Mouse (Mus musculus): ENCODE results near the gene Aldh18a1. TPM values are rescaled to one million over a fixed set of nuclear protein-coding genes. Genes with fewer than 3 reads are reported as not detected.

Aldh18a1 gene
- polyA plus RNA-seq, 1 experiment = not detected

DNA sequence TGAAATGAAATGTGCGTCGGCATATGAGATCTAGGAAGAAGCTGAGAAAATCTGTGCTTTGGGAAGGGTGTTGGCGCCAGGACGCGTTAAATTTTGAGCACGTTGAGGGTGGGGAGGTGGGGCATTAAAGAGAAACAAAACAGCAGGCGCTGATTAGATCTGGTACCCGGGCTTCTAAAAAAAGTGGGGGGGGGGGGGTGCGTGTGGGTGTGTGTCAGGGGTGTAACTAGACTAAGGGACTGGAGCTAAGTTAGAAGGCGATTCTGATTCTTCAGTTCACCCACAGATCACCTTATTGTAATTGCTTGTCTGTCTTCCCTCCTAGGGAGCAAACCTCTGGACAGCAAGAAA, 1.2 kb upstream of the Aldh18a1 start:
- Histone ChIP-seq H3K4me1 (ENCODE audit: control insufficient read depth, insufficient read depth, low read length) (peaks cover 8% of the 10 kb centered on the region), H3K27ac (ENCODE audit: insufficient read depth, low read depth, low read length) (no peak overlapping the region), H3K4me3 (ENCODE audit: insufficient read depth, low read depth, low read length) (peak overlapping the region; percentile 43)
- TF ChIP-seq POLR2A (IDR thresholded peaks at IDR 0.05; ENCODE audit: insufficient read depth, low read depth, low read length) = no peak
- TF ChIP-seq CTCF (IDR thresholded peaks at IDR 0.05; ENCODE audit: insufficient read depth, low read depth, low read length) = no peak
- 0% methylated on average over 10 of the region's 10 CpGs for WGBS

- H3K4me3 ChIP-seq (ENCODE audit: insufficient read depth, low read depth, low read length) = peak overlapping the region; percentile 43
- 1% methylated on average over 18 of the region's 18 CpGs for WGBS
- no peak overlapping the region for H3K27ac ChIP-seq (ENCODE audit: insufficient read depth, low read depth, low read length)
- TF ChIP-seq POLR2A (IDR thresholded peaks at IDR 0.05; ENCODE audit: insufficient read depth, low read depth, low read length) (no peak), CTCF (IDR thresholded peaks at IDR 0.05; ENCODE audit: insufficient read depth, low read depth, low read length) (peak; percentile 76)
- peaks cover 8% of the 10 kb centered on the region for H3K4me1 ChIP-seq (ENCODE audit: control insufficient read depth, insufficient read depth, low read length)
These were observed 725 bp upstream of the Aldh18a1 start for GRCm38 (mm10) chr19:40588847-40589529.

DNA sequence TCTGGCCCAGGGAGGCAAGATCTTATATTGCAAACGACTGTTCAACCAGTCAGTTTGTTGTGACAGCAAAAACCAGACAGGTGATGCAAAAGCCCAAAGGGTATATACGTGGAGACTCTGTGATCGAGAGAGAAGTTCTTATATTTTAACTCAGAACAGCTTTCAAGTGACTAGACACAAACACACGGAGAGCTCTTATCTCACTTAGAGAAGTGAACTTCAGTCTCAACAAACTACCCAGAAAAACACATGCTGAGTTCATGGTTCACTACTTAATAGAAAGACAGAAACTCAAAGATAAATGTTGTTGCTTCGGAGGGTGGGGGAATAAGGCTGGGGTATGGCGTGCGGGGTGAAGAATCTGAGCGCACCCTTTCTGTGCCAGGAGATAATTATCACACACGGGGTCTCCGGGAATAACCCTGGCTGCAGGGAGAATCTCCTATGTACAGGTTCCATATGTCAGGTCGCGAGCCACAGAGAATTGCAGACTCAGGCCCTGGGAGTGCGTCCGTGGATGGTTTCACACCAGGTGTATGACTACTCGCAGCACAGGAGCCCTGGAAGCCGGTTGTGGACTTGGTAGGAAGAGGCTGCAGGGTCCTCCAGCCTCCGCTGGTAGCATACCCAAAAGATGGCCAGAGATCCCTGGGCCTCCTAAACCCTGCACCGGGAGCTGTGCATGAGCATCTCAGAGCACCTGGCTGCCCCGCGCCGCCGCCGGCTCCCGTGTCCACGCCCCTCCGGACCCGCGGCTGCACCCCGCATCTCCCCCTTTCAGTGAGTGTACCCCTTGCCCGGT, 571 bp downstream of the Aldh18a1 start:
- no peak for TF ChIP-seq POLR2A (IDR thresholded peaks at IDR 0.05; ENCODE audit: insufficient read depth, low read depth, low read length)
- TF ChIP-seq CTCF (IDR thresholded peaks at IDR 0.05; ENCODE audit: insufficient read depth, low read depth, low read length) = no peak
- Histone ChIP-seq H3K4me3 (ENCODE audit: insufficient read depth, low read depth, low read length) (peak overlapping the region; percentile 88), H3K27ac (ENCODE audit: insufficient read depth, low read depth, low read length) (no peak overlapping the region), H3K4me1 (ENCODE audit: control insufficient read depth, insufficient read depth, low read length) (peaks cover 8% of the 10 kb centered on the region)
- 2% methylated on average over 30 of the region's 30 CpGs for WGBS

DNA sequence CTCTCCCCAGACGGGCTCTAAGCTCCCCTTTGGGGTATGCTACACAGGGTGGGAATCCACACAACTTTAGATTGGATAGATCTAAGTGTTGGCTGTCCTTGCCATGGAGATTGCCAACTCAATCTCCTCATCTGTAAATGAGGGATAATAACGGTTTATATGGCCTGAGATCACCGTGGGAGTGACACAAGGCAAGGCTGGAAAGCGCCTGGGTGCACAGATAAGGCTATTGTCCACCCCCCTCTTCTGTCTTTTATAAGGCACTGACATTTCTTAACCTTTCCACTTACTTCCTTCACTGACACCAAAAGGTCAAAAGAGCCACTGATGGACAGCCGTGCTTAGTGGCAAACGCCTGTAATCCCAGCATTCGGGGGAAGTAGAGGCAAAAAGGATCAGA, 1.4 kb downstream of the Aldh18a1 start:
- WGBS = 64% methylated on average over 7 of the region's 7 CpGs
- Histone ChIP-seq H3K4me1 (ENCODE audit: control insufficient read depth, insufficient read depth, low read length) (peaks cover 8% of the 10 kb centered on the region), H3K27ac (ENCODE audit: insufficient read depth, low read depth, low read length) (no peak overlapping the region), H3K4me3 (ENCODE audit: insufficient read depth, low read depth, low read length) (no peak overlapping the region)
- no peak for TF ChIP-seq CTCF (IDR thresholded peaks at IDR 0.05; ENCODE audit: insufficient read depth, low read depth, low read length)
- TF ChIP-seq POLR2A (IDR thresholded peaks at IDR 0.05; ENCODE audit: insufficient read depth, low read depth, low read length) = no peak

DNA sequence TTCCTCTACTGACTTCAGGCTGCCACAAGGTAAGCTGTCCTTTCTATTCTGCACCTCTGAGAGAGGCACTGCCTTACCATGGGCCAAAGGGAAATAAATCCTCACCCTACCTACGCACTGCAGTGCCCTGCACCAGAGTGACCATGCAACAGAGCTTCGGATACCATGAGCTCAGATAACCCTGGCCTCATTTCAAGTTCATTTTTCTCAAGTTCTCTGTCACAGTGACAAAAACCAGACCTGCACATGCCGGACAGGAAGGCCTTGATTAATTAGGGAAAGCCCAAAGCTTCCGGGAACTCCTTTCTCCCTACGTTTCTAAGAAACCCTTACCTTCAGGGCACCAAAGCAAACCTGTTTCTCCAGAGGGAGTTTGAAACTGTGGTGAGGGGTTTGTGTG, 6.6 kb downstream of the Aldh18a1 start:
- TF ChIP-seq POLR2A (IDR thresholded peaks at IDR 0.05; ENCODE audit: insufficient read depth, low read depth, low read length) = no peak
- TF ChIP-seq CTCF (IDR thresholded peaks at IDR 0.05; ENCODE audit: insufficient read depth, low read depth, low read length) = no peak
- WGBS = 83% methylated on average over 5 of the region's 5 CpGs
- Histone ChIP-seq H3K4me3 (ENCODE audit: insufficient read depth, low read depth, low read length) (no peak overlapping the region), H3K4me1 (ENCODE audit: control insufficient read depth, insufficient read depth, low read length) (no peaks in the 10 kb centered on the region), H3K27ac (ENCODE audit: insufficient read depth, low read depth, low read length) (no peak overlapping the region)

DNA sequence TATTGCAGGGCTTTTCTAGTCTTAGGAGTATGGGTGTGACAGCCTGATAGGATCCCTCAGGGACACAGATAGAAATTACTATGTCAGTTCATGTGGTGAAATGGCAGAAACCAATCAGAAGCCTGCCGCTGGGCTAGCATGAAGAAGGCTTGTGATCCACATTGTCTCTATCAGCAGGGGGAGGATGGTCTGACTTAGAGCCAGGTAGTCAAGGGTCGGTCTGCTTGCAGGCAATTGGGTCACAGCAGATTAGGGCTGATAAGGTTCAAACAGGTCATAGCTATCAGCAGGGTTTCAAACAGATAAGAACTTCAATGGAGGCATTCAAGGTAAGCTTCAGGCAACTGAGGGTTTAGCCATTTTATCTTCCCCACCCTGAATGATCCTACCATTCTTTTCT, 7.4 kb downstream of the Aldh18a1 start:
- Histone ChIP-seq H3K4me1 (ENCODE audit: control insufficient read depth, insufficient read depth, low read length) (no peaks in the 10 kb centered on the region), H3K4me3 (ENCODE audit: insufficient read depth, low read depth, low read length) (no peak overlapping the region), H3K27ac (ENCODE audit: insufficient read depth, low read depth, low read length) (no peak overlapping the region)
- TF ChIP-seq CTCF (IDR thresholded peaks at IDR 0.05; ENCODE audit: insufficient read depth, low read depth, low read length) (no peak), POLR2A (IDR thresholded peaks at IDR 0.05; ENCODE audit: insufficient read depth, low read depth, low read length) (no peak)
- 87% methylated on average over 2 of the region's 2 CpGs for WGBS

DNA sequence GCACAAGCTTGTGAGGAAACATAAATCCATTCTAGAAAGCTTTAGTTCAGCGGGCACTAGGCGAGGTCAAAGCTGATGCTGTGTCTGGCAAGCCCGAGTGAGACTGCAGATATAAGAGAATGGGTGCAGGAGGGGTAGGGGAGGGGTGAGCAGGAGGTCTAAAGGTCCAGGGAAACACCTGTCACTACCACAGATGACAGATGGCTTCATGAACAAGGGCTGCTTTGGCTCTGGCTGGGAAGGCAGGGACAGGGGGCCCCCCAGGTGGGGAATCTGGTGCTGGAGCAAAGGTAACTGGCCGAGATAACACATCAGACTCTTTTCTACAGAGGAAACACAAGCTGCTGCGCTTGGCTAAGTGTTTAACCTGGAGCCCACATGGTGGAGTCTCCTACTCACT, 12.8 kb downstream of the Aldh18a1 start:
- peaks cover 4% of the 10 kb centered on the region for H3K4me1 ChIP-seq (ENCODE audit: control insufficient read depth, insufficient read depth, low read length)
- WGBS = 96% methylated on average over 5 of the region's 5 CpGs
- no peak for TF ChIP-seq POLR2A (IDR thresholded peaks at IDR 0.05; ENCODE audit: insufficient read depth, low read depth, low read length)
- no peak for TF ChIP-seq CTCF (IDR thresholded peaks at IDR 0.05; ENCODE audit: insufficient read depth, low read depth, low read length)
- no peak overlapping the region for H3K4me3 ChIP-seq (ENCODE audit: insufficient read depth, low read depth, low read length)
- H3K27ac ChIP-seq (ENCODE audit: insufficient read depth, low read depth, low read length) = no peak overlapping the region

- Histone ChIP-seq H3K4me3 (ENCODE audit: insufficient read depth, low read depth, low read length) (no peak overlapping the region), H3K27ac (ENCODE audit: insufficient read depth, low read depth, low read length) (no peak overlapping the region), H3K4me1 (ENCODE audit: control insufficient read depth, insufficient read depth, low read length) (peaks cover 4% of the 10 kb centered on the region)
- WGBS = 64% methylated on average over 9 of the region's 9 CpGs
- no peak for TF ChIP-seq CTCF (IDR thresholded peaks at IDR 0.05; ENCODE audit: insufficient read depth, low read depth, low read length)
- TF ChIP-seq POLR2A (IDR thresholded peaks at IDR 0.05; ENCODE audit: insufficient read depth, low read depth, low read length) = no peak
These were observed 17.5 kb downstream of the Aldh18a1 start for GRCm38 (mm10) chr19:40570726-40571125.

DNA sequence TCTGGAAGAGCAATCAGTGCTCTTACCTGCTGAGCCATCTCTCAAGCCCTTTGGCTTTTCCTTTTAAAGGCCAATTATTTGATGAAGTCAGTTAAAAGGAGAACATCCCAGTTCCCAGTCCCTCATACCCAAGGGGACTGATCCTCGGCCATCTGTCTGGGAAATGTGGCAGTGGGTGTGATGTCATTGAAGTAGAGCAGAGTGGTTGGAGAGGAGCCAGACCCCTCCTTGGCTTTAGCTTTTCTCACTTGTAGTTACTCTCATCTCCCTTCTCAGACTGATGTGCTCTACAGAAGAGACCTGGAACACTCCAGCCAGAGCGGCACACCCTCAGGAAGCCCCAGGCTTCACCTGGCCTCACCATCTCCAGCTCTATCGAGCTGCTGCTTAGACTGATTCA, 20.6 kb downstream of the Aldh18a1 start:
- whole genome bisulfite sequencing = 80% methylated on average over 3 of the region's 3 CpGs
- Histone ChIP-seq H3K27ac (ENCODE audit: insufficient read depth, low read depth, low read length) (no peak overlapping the region), H3K4me3 (ENCODE audit: insufficient read depth, low read depth, low read length) (no peak overlapping the region), H3K4me1 (ENCODE audit: control insufficient read depth, insufficient read depth, low read length) (peaks cover 4% of the 10 kb centered on the region)
- TF ChIP-seq POLR2A (IDR thresholded peaks at IDR 0.05; ENCODE audit: insufficient read depth, low read depth, low read length) = no peak
